Mouse (Mus musculus) kidney, adult 18-20 months (tissue): ENCODE data around the gene Hoxa3.

Source experiments
- DNase-seq: peaks from one replicate; pipeline ENCODE4 v3.0.0; 2021

Gene Hoxa3

DNA sequence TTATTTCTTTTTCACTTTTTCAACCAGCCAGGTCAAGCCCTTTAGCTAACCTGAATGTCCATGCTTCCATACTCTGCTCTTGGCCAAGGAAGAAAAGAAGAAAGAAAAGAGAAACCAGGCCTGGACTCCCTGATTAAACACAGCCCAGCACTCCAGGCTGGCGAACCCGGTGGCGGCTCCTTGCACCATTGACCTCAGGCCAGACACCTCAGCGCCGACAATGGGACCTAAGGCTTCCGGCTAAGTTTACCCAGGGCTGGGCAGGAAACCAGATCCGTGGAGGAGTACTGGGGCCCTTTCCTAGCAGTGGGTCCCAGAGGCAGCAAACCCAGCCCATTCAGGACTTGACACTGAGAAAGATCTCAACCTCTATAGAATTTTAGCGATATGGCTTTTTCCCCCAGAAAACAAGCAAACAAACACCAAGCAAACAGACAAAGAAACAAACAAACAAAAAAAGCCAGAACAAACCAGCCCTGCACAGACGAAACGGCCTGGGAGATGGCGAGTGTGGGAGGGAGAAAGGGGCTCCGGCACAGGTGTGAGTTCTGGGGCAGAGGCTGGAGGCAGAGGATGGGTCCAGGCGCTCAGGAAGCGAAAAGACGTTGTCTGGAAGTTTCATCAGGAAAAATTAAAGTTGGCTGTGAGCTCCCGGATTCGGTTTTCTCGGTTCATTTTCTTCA lies 18.9 kb upstream of the Hoxa3 start:
- DNase-seq = peak; percentile 74

- DNase-seq = peak; percentile 76
Measured at GRCm38 (mm10) chr6:52230516-52231165, 17.5 kb upstream of the Hoxa3 start, which contains the start of gene Hoxa9. TSS of gene Hoxa9 (minus strand) at chr6:52231089.

- peak; percentile 88 for DNase-seq
Measured at GRCm38 (mm10) chr6:52229558-52230416, 16.7 kb upstream of the Hoxa3 start.

DNA sequence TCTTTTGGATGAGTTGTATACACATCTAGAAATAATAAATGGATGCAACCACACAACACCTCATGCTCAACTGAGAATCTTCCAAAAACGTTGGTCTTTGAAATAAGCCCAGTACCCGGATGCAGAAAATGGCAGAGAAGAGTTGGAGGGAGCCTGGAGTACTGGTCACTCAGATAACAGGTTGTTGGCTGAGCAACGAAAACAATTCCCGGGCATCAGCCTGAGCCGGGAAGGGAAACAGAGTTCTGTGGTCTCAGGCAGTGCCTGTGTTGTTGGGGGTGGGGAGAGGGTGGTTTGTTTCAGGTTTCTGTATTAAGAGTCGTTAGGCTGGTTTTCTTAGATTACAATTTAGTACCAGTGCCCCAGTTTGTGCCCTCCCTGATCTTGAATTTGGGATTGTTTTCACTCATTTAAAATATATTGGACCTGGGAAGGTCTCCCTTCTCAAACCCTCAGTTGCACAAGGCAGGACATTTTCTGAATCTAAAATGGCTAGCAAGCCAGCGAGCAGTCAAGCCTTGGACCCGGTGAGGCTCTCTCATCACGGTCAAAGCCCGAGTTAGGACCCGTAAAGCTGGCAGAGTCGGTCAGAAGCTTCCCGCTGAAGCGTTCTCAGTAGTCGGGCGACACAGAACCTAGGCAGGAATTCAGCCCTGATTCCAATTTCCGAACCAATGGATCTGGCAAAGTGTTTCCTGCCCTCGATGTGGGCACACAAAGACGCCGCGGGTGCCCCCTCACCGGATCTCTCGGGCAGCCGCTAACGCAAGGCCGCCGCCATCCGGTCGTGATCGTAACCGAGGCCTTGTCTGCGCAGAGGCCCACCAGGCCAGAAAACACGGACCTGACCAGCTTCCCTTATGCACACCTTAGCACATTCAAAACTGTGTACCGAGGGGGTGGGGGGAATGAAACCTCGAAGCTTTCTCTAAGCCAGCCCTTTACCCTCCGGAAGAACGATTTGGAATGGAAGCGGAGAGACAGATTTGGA lies 15.6 kb upstream of the Hoxa3 start:
- DNase-seq = peak; percentile 82

GRCm38 (mm10) chr6:52227470-52228222 lies 14.5 kb upstream of the Hoxa3 start:
- DNase-seq = peak; percentile 54

- DNase-seq = peak; percentile 67
Measured at GRCm38 (mm10) chr6:52226569-52227257, 13.6 kb upstream of the Hoxa3 start.

GRCm38 (mm10) chr6:52225612-52226568 lies 12.8 kb upstream of the Hoxa3 start:
- peak; percentile 91 for DNase-seq

DNA sequence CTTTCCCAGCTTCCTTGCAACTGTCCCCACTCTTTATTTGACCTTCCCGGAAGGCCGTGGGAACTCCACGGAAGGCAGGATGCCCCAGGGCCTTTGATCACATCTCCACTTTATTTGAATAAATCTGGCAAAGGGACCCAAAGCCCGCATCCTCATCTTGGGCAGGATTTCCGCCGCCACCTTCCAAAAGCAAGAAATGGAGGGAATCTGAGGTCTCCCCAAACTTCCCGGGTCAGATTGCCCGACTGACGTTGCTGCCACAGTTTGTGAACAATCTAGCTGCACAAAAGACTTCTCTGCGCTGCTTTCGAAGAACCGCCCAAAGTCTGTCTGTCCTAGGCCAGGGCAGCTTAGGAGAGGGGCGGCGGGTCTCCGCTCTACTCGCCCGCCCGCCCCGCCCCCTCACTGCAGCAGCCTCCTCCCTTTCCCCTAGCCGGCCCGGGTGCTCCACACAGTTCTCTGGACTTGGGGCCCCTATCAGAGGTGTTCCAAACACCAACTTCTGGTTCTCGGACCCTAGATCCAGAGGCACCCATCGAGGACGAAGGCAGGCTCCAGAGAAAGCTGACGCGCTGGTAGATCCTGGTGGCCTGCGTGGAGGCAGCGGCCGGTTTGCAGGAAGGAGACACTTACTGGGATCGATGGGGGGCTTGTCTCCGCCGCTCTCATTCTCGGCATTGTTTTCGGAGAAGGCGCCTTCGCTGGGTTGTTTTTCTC lies 11.9 kb upstream of the Hoxa3 start:
- peak; percentile 64 for DNase-seq

DNA sequence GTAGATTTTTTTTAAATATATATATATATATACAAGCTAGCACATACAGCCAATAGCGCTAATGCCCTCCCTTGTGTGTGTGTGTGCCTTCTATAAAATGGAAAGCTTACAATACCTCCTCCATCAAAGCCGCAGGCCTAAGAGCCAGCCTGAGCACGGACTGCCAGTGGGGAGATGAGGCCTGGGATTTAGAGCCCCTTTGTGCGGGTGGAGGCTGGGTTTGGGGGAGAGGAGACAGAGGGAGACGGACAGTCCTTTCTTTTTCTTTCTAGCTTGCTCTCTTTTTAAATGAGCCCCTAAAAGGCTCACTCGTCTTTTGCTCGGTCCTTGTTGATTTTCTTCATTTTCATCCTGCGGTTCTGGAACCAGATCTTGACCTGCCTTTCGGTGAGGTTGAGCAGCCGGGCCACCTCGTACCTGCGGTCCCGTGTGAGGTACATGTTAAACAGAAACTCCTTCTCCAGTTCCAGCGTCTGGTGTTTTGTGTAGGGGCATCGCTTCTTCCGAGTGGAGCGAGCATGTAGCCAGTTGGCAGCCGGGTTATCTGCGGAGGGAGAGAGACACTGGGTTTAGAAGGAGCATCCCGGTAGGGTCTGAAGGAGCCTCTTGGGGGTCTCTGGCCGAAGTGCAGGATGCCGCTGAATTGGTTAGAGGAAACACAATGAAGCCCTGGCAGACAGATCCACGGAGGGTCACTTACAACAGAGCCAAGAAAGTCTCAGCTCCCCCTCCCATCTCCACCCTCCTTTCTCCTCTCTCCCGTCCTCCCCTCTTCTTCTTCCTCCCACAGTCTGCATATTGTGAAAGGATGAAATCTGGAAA lies 11.0 kb upstream of the Hoxa3 start:
- DNase-seq = peak; percentile 67

- DNase-seq = no peak
Measured at GRCm38 (mm10) chr6:52222729-52223128, 9.6 kb upstream of the Hoxa3 start.

GRCm38 (mm10) chr6:52221993-52222685 lies 9.0 kb upstream of the Hoxa3 start:
- DNase-seq = no peak

GRCm38 (mm10) chr6:52221337-52221992 lies 8.3 kb upstream of the Hoxa3 start, which contains the start of gene Hoxa7:
TSS of gene Hoxa7 (minus strand) at chr6:52221854.
- peak; percentile 98 for DNase-seq

GRCm38 (mm10) chr6:52220865-52221310 lies 7.8 kb upstream of the Hoxa3 start:
- DNase-seq = no peak

DNA sequence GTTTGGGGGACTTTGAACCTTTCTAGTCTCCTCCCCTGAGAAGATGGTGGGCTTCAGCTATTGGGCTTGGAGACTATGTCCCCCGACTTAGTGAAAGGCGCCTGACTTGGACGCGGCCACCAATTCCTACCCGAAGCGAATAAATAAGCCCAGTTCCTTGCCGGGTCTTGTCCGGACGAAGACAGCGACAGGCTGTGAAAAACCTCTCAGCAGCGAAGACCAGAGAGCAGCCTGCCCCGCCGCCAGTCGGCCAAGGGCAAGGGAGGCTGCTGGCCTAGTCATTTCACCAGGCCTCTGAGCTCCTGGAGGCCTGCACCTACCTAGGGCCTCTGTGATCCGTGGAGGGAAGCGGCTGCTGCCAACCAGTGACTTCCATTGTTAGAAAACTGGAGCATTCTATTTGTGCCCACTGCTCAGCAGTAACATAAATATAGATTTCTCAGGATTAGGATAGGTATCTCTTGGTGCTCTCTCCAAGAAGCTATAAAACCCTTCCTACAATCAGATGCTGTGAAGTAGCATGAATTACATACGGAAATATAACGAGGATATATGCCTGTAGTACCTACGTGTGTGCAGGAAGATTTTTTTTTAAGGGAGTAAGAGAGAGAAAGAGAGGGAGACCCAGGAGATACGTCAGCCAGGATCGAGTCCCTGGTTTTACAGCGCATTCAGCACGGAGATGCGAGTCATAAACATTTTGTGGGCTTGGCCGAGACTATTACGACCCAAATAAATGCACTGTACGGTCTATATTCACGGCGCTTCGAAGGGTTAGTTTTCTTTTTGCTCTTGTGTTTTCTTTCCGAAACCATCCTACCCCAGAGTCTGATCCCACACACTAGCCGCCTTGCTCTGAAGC lies 7.1 kb upstream of the Hoxa3 start:
- peak; percentile 83 for DNase-seq

- peak; percentile 52 for DNase-seq
Measured at GRCm38 (mm10) chr6:52219234-52219942, 6.3 kb upstream of the Hoxa3 start.
